Mouse (Mus musculus): ENCODE results near the gene Cdc14b.

DNA sequence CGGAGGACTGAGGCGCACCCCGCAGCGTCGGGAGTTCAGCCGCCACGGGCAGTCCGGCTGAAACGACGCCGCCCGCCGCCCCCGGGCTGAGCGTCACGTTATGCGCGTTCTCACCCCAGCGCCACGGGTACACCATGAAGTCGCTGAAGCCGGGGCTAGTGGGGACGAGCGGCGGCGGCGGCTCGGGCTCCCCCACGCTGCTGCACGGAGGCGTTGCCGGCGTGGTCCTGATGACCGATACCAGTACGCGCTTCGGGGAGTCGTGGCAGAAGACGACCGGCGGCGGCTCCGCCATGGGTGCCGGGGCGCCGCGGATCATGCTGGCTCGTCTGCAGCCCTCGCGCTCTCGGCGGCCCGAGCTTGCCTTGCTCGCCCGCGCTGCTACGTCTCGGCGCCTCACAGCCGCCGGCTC is 122.4 kb downstream of the Cdc14b start:
- TF ChIP-seq CTCF (IDR thresholded peaks at IDR 0.05; ENCODE audit: extremely low read depth, insufficient read length, insufficient replicate concordance, low read depth, low read length) (no peak), POLR2A (IDR thresholded peaks at IDR 0.05; ENCODE audit: low read depth, low read length) (no peak)
